Mouse (Mus musculus) gastrocnemius, postnatal 14 days (tissue): ENCODE measurements around the gene Gm4707. TPM values are rescaled to one million over a fixed set of nuclear protein-coding genes. Genes with fewer than 3 reads are reported as not detected.

ENCODE experiments used
- DNase-seq: peaks from one replicate; pipeline ENCODE4 v3.0.0; 2021; ENCODE audit warnings: mixed read lengths
- intact Hi-C: fragments of 180-260 bp; cut with DNase I; formaldehyde crosslinking; loops from one replicate; pipeline ENCODE4 v1.15.1; 2025; ENCODE audit warnings: low total_unique reads
- long read RNA-seq, 2 experiments: library from polyadenylated mRNA; stranded (forward); transcript quantifications; one replicate each; pipeline ENCODE4 v2.0.0; 2021
- total RNA-seq, 2 experiments: library from RNA; stranded (reverse); gene quantifications; 2 replicates each; pipeline ENCODE4 v1.2.3; 2021

Gene Gm4707
- under 1 TPM; 0.78 to 0.86 TPM for total RNA-seq
- long read RNA-seq, experiment 1, result 0 reads
- long read RNA-seq, experiment 2, result 0 reads

DNA sequence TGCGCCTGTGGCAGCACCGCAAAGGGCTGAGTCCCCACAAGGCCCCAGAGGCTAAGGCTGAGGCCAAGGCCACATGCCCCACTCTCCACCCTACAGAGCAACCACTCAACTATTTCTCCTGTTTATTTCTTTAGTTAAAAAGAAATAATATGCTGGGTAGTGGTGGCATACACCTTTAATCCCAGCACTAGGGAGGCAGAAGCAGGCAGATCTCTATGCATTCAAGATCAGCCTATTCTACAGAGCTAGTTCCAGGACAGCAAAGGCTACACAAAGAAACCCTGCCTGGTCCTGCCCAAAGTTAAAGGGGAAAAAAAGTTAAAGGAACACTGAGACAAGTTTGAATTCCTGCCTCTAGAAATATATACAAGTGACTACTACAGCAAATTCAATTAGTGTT lies at the start of gene Gm4707:
Gene Gm4707 (minus strand): TSS at position 101 of the 400 bp plus-strand sequence.
- intact Hi-C loops, result no loop called here
- no peak for DNase-seq

DNA sequence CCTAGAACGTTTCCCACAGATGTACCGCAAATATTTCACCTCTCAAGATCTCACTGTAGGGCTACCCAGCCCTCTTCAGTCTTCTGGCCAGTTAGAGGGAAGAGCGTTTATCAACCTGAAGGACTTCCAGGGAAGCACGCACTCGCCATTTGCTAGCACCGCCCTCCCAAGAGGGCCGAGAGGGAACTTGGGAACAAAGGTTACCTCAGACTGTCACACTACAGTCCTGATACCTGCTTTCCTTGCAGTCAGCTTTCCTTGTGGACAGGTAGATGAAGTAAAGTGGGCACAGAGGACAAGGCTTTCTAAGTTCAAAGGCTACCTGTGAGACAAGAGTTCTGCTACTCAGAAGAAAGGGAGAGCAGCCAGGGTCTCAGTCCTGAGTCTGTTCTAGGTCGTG lies 47.1 kb upstream of the Gm4707 start:
- intact Hi-C loops, result no loop called here
- DNase-seq, result no peak

DNA sequence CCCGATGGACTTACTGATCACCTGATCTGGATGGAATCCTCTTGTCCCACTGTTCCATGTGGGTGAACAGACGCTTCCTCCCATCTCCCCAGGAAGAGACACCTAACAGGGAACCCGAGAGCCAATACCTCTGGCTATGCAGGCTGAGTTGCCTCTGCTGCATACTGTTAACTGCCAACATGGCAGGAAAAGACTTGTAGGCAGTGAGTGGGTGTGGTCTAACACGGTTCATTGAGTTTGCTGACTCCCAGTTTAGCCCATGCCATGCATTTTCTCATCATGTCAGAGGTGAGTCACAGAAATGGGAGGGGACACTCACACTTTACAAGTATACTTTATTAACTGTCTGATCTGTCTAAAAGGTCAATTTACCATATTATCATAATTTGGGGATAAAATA lies 36.1 kb upstream of the Gm4707 start:
- intact Hi-C loops, result no loop called here
- no peak for DNase-seq

DNA sequence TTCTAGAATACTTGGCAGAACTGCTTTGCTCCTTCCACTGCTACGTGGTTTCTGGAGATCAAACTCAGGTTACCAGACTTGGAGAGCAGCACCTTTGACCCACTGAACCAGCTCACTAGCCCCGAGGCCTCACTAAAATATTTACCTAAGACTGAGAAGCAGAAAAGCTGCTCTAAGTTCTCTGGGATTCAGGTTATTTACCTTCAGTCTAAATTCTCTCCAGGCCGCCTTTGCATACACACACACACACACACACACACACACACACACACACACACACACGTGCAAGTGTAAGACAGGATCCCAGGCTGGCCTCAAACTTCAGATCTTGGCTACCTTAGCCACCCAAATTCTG lies 31.6 kb upstream of the Gm4707 start:
- no peak for DNase-seq
- intact Hi-C loops, result no loop called here

DNA sequence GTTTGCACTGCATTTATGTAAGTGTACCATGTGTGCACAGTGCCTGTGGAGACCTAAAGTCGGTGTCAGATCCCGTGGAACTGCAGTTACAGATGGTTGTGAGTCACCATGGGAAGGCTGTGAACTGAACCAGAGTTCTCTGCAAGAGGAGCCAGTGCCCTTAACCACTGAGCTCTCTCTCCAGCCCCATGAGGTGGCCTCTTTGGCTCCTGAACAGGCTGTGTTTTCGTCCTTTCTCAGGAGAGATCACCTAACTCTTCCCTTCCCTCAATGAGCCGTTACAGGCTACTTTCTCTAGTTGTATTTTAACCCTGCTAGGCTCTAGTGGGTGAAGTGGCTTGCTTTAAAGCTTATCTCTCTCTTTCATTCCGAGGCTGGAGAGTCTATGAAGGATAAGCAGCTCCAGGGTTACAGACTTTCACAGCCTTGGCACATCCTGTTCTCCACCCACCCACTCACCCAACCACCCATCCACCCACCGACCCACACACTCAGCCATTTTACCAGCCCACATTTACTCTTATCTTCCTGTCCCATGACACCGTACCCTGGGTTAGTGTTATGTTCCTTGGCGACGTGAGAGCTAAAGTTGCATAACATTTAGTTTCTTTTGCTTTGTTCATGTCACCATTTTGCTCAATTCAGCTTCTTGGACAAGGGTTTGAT lies 31.1 kb upstream of the Gm4707 start:
- intact Hi-C loops, result no loop called here

DNA sequence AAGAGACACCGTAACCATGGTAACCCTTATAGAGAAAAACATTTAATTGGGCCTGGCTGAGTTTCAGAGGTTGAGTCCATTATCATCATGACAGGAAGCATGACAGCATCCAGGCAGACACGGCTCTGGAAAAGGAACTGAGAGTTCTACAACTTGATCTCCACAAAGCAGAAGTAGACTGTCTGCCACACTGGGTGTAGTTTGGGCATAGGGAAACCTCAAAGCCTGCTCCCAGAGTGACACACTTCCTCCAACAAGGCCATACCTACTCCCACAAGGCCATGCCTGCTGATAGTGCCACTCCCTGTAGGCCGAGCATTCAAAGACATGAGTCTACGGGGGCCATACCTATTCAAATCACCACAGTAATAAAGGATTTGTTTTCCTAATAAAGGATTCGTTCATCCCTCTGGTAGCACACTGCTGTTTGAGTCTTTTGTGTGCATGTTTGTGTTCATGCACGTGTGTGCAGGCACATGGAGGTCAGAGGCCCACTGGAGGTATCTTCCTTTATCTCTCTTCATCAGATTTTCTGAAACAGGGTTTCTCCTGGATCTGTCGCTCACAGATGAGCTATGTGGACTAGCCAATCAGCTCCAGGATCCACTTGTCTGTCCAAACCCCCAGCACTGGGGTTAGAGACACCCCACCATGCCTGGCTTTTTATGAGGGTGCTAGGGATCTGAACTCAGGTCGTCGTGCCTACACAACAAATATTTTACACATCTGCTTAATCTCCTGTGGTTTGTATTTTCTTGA lies 30.2 kb upstream of the Gm4707 start:
- DNase-seq, result no peak
- intact Hi-C loops, result no loop called here

More for the DNA sequence above, 31.1 kb upstream of the Gm4707 start:
- no peak for DNase-seq

DNA sequence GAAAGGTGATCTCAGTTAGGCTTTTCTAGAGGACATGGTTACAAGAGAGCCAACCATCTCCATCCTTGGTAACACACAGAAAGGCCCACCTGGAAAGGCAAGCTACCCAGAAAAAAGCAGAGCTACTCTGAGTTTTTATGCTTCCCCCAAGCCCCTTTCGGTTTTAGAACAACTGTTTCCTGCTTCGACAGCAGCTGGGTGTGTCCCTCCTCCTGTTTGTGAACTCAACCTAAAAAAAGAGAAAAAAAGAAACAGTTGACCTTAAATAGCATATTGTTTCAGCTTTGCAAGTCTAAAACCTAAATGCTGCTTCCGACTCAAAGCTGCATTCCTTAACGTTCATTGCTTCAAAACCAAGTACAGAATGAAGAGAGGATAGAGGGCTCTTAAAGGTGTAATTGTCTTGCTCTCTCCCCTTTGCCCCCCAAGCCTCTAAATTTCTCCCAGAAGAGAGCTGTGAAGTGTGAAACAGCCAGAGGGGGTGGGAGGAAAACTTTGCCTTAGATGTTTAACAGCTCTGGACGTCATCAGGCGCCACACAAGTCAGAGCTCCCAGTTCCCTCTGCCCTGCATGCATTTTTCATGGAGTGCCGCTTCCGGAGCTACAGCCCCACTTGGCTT lies 26.6 kb upstream of the Gm4707 start:
- no peak for DNase-seq
- intact Hi-C loops, result no loop called here

DNA sequence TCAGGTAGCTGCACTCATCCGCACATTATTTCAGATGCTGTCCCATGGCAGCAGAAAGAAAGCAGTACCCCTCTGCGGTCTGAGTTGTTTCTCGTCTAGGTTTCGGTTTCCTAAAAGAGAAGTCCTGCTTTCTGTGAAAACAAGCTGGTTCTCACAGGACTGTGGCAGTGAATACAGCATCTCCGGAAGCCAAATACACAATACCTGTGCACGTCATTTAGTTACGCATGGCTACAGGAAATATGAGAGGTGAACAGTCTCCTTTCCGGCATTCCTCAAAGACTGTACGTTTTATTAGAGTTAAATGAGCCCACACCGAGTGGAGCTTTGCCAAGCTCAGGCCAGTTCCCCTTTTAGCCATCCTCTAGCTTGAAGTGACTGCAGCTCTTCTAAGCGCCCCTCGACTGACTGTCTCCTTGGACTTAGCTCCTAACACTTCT lies 26.1 kb upstream of the Gm4707 start:
- DNase-seq, result peak; percentile 8
- intact Hi-C loops, result no loop called here

DNA sequence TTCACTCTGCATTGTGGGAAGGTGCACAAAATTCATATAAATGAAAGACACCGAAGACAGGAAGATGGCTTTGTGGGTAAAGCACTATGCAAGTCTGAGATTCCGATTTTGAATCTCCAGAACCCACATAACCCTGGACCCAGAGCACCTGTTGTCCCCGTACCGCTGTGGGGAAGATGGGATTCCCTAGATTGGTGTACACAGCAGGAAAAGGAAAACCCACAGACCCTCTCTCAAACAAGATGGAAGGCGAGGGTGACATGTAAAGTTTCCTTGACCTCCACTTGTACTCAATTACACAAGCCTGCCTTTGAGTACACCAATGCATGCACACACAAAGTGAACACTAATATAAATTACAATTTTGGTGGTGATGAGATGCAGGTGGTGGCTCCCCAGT lies 25.0 kb upstream of the Gm4707 start:
- intact Hi-C loops, result no loop called here
- no peak for DNase-seq

DNA sequence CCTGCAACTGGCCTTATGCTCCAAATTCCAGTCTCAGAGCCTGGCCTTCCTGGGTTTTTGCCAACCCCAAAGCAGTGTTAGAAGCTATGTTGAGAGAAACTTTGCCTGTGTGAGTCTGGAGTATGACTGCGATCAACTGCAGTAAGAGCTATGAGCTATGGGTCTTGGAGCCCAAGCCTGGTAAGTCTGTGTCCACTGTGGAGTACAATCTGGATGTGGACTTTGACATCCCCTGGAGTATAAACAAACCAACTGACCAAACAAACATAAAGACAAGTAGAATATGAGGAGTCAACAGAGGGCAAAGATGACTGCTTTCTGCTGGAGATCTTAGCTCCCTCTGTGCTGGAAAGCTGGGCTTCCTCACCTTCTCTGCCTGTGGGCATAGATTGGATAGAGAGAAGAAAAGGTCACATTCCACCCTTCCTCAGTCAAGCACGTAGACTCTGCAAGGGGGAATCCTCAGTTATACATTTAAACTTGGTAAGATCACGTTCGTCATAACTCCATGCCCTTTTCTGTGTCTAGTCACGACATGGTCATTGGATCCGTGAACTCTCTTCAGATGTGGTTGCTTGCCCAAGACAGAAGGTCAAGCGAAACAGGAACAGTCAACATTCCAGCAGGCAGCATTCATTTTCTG lies 23.8 kb upstream of the Gm4707 start:
- no peak for DNase-seq
- intact Hi-C loops, result no loop called here

DNA sequence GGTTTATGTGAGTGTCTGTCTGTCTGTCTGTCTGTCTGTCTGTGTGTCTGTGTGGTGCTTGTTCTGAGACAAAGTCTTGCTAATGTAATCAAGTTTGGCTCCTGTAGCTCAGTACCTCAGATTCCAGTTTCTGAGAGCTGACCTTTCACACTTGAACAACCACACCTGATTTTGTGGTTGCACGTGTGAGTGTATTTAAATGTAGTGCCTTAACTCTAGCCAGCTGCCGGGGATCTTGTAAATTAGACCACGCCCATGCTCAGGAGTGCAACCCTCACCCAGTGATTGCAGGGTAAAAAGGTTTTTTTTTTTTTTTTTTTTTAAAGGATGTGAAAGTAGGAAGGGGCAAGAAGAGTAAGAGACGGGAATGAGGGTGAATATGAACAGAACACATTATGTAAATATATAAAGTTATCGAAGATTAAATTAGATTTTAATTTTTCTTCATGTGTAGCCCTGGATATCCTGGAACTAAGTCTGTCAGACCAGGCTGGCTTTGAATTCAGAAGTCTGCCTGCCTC lies 19.7 kb upstream of the Gm4707 start:
- no peak for DNase-seq
- intact Hi-C loops, result no loop called here

DNA sequence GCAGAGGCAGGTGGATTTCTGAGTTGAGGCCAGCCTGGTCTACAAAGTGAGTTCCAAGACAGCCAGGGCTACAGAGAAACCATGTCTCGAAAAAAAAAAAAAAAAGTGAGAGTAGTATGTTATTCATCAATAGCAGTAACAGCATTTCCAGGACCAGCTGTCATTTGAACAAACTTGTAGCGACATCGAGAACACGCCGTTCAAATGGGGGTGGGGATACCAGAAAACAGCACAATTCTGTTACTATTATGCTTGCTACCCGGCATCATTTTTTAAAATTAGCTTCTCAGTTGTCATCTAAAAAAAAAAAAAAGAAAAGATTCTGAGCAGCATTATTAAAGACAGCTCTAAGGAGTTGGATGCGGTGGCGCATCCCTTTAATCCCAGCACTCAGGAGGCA lies 17.8 kb upstream of the Gm4707 start:
- intact Hi-C loops, result no loop called here
- DNase-seq, result no peak

DNA sequence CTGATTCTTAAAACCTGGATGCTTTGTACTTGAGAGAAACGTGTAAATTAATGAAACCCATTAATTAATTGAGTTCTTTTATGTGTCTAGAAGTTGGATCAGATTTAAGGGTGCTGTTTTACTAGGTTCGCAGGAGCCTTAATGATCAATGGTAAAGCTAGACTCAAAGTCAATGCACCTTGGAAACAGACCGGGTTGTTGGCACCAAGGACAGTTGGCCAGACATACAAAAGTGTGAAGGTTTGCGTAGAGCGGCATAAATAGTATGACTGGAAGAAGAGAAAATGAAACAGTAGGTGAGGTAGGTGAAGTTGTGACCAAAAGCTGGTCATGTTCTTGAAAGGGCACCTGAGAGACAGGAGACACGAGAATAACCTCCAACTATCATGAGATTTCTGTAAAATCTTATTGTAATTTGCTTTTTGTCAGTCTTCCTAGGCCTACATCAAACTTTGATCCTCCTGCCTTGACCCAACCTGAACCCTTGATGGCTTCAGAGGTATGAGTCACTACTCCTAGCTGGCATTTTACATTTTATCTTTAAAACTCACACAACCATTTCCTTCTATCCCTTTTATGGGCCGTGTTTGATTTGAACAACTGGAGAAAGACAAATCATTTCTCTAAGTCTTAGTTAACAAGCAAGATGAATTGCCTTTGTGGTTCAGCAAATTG lies 16.8 kb upstream of the Gm4707 start:
- intact Hi-C loops, result no loop called here

DNA sequence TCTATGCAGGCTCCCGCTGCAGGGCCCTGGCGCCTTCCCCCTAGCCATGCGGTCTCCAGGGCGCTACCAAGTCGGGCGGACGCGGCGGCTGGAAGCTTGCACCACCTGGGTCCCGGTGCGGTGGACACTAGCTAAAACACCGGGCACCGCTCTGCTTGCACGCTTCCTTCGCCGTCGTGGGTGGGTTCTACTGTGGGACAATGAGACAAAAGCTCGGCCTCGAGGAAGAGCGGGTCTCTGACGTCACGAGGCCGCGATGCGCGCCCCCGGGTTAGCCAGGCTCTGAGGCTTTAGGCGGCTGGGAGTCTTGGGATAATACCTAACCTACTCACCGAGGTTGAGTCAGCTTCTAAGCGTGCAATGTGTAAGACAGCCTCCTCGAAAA lies 16.0 kb upstream of the Gm4707 start:
- intact Hi-C loops, result no loop called here
- no peak for DNase-seq

More for the DNA sequence above, 16.8 kb upstream of the Gm4707 start:
- DNase-seq, result no peak

DNA sequence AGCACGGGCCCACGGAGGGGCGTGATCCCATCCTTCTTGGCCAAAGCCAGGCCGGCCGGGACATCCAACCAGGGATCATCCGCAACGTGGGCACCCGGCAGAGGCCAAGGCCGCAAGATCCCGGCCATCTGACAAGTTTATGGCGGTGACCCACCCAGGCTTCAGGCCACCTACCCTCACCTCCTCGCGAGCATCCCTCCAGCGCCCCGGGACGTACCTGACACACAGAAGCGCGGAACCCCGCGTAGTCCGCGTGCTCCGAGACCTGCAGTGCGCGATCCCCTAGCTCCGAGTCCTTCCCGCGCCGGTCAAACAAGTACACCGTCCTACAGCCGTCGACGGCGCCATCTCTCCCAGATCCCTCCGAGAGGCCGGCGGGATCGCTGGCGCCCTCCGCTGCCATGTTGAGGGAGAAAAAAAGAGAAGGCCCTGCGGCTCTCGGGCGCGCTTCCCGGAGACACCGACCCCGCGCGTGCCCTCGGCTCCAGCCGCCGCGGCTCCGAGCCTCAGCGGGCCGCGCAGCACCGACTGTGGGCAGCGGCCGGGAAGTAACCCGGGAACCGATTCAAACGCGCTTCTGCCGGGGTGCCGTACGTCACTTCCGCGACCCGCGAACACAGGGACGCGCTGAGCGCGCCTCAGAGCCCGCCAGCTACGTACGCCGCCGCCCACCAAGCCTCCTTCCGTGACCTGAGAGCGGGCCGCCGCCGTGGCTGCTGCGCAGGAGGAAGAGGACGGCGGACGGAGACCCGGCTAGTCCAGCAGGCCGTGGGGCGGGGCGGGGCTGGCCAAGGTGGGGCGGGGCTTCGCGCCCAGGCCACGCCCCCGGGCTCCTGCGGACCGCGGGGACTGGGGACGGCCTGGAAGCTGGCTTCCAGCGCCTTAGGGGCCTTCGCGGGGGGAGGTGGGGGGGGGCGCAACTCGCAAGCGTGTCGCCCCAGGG lies 15.3 kb upstream of the Gm4707 start, which contains the start of gene Smchd1:
Gene Smchd1 (minus strand): TSS at position 582 of the 943 bp plus-strand sequence.
- intact Hi-C loops, result no loop called here
- peak; percentile 95 for DNase-seq

DNA sequence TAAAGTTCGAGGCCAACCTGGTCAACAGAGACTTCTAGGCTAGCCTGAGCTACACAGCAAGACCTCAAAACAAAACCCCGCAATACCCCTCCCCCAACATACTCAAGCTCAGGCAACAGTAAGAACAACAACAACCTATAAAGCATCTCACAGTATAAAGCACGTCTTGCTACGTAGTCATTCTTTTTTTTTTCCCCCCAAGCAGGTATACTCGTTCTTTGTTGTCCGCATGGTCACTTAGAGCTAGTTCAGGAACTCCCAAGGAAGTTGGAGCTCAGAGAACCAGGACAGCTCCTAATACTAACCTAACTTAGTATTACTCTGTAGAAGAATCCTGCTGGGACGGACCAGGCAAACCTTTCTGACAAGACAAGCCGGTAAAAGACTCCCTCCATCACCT lies 14.4 kb upstream of the Gm4707 start:
- intact Hi-C loops, result no loop called here
- DNase-seq, result no peak

DNA sequence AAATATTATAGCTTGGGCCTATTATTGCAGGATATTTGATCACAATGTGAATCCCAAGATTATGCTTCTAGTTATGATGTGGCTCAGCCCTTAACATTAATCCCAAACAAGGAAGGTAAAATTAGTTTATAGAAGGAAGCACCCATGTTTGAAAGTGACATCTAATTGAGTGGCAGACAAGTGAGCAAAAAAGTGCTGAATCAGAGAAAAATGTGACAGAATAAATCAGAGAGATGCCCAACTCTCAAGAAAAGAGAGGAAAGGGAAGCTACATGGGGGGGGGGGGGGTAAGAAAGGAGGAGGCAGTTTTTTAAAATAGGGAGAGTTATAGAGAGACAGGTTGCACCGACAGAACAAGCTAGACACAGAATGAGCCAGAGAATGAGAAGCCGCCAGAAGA lies 11.5 kb upstream of the Gm4707 start:
- intact Hi-C loops, result no loop called here
- DNase-seq, result no peak

DNA sequence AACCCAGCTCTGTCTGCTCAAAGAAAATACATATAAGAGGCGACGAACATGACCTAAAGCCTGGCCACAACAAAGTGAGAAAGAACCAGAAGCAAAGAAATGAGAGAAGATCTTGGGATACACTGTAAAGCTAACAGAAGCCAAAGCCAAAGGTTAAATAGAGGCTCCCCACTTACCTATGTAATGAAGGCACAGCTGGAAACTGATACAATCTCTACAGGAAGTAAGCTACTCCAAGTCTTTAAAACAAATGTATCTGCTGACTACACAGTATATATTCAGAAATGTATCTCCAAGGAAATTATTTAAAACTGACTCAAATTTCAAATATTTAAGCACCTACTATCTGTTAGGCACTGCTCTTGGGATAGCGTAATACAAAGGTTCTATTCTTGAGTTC lies 594 bp upstream of the Gm4707 start:
- no peak for DNase-seq
- intact Hi-C loops, result no loop called here
